Mouse (Mus musculus): ENCODE measurements around the gene Pepd.

The Pepd gene

GRCm38 (mm10) chr7:34930263-34930757 lies 18.1 kb downstream of the Pepd start:
- no peak for DNase-seq (ENCODE audit: extremely low spot score, low spot score)

- no peak for DNase-seq (ENCODE audit: extremely low spot score, low spot score)
These were observed 20.5 kb downstream of the Pepd start for GRCm38 (mm10) chr7:34932631-34933030.

GRCm38 (mm10) chr7:34933142-34933541 lies 21.0 kb downstream of the Pepd start:
- no peak for DNase-seq (ENCODE audit: extremely low spot score, low spot score)

GRCm38 (mm10) chr7:34936347-34936746 lies 24.2 kb downstream of the Pepd start:
- DNase-seq (ENCODE audit: extremely low spot score, low spot score) = no peak

DNA sequence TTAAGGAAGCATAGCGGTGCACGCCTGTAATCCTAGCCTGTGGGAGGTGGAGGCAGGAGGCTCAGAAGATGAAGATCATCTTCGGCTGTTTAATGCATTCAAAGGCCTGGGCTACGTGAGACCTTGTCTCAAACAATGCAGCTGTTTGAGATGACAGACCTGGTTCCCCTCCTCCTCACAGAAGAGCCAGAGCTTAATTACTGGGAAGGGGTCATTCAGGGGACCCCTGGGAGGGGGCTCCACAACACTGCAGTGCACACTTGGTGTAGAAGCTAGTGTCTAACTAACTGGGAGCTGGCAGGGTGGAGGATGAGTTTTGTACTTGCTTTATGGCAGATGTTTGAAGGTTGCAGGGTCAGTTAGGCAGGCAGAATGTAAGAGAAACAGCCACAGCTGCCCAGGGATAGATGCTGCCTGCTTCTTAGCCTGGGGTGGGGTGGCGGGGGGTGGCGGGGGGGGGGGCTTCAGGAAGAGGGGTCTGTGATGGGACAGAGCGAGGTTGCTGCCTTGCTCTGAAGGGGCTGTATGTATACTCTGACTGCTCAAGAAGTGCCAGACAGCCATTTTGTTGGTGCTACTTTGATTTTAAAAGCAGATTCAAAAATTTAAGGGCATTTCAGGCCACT lies 26.6 kb downstream of the Pepd start:
- peak; percentile 51 for DNase-seq (ENCODE audit: extremely low spot score, low spot score)

- DNase-seq (ENCODE audit: extremely low spot score, low spot score) = peak; percentile 70
These were observed 27.2 kb downstream of the Pepd start for GRCm38 (mm10) chr7:34939262-34939951.

GRCm38 (mm10) chr7:34939952-34940312 lies 27.8 kb downstream of the Pepd start:
- DNase-seq (ENCODE audit: extremely low spot score, low spot score) = peak; percentile 52

DNA sequence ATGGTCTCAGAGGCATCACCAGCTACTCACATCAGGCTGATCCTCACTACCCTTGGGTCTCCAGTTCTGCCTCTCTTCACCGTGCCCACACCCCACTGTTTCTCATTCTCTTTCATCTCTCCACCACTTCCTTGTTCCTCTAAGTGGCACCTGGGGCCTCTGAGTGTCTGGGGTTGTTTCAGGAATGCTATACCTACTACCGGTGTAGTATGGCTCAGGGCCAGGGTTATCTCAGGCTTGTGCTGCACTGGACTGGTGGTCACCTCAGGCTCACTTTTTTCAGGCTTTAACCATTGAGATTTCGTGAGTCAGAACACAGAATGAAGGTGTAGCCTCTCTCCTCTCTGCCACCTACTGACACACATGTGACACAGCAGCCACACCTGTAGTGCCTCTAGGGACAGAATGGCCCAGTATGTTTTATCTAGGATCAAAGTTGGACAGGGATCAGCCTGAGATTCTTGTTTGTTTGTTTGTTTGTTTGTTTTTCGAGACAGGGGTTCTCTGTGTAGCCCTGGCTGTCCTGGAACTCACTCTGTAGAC lies 31.5 kb downstream of the Pepd start:
- no peak for DNase-seq (ENCODE audit: extremely low spot score, low spot score)

- DNase-seq (ENCODE audit: extremely low spot score, low spot score) = no peak
These were observed 34.2 kb downstream of the Pepd start for GRCm38 (mm10) chr7:34946269-34946925.

DNA sequence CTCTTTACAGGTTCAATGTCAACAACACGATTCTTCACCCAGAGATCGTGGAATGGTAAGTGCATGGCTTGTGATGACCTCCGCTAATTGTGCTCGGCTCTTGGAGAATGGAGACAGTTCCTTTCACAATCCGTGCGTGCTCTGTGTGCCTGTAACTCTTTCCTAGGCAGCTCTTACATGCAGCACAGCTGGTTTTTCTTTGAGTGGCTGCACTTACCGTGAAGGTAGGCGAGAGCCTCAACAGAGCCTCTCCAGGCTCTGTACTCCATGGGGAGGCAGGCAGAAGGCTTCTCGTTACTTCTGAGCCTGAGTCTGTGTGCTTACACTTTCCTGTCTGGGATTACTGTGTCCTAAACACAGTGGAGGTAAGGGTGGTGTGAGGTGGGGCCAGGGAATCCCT lies 42.4 kb downstream of the Pepd start:
- DNase-seq (ENCODE audit: extremely low spot score, low spot score) = no peak

GRCm38 (mm10) chr7:34955295-34955694 lies 43.1 kb downstream of the Pepd start:
- DNase-seq (ENCODE audit: extremely low spot score, low spot score) = no peak

DNA sequence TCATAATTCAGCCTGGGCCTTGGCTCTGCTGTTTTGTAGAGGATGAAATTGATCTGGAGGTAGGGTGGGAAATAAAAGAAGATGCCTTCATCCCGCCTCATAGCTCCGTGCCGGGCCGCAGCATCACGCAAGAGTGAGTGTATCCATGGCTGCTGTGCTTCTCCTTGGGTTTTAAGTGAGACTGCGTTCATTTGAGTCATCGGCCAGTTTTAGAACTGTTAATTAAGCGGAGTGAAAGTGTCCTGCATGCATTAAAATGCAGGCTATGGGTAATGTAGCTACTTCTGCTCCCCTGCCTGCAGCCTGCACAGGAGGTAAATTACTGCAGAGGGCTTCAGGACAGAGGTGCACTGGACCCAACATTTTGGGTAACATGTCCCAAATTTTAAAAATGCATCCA lies 45.0 kb downstream of the Pepd start:
- DNase-seq (ENCODE audit: extremely low spot score, low spot score) = no peak

GRCm38 (mm10) chr7:34963889-34964645 lies 51.9 kb downstream of the Pepd start:
- DNase-seq (ENCODE audit: extremely low spot score, low spot score) = no peak

DNA sequence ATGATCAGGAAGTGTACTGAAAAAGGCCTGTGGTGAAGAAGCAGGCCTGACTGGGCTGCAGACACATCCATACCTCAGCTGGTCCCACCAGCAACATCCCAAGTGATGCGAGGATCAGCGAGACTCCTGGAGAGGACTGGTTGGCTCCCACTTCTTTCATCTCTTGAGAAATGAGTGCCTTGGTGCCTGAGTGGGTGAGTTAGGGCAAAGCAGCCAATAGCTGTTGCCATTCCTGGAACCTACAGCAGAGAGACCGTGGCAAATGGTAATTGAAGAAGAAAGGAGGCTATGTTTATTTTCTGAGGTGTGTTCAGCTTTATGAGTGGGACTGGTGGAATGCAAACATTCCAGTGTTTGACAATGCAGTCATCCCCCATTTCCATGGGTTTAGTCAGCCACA lies 55.2 kb downstream of the Pepd start:
- DNase-seq (ENCODE audit: extremely low spot score, low spot score) = no peak

DNA sequence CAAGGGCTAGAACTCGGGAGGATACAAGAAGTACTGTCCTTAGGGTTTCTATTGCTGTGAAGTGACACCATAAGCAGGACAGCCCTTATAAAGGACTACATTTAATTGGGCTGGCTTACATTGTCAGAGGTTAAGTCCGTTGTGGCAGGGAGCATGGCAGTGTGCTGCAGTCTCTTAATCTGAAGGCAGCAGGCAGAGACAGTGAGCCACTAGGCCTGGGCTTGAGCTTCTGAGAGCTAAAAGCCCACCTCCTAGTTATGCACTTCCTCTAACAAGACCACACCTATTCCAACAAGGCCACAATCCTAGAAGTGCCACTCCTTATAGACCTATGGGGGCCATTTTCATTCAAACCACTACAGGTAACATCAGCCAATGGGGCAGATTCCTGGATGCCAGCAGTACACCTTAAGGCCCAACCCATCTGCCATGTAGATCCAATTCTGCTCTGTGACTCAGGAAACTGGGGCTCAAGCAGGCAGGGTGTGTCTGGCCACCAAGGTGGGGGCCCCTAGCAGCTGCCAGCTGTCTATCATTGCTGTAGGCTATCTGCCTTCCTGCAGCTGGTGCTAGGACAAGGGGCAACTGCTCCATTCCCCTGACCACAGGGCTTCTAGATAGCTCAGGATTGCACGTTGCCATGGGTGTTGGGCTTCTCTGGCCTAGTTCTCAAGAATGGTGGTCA lies 56.7 kb downstream of the Pepd start:
- no peak for DNase-seq (ENCODE audit: extremely low spot score, low spot score)

GRCm38 (mm10) chr7:34971826-34972225 lies 59.6 kb downstream of the Pepd start:
- DNase-seq (ENCODE audit: extremely low spot score, low spot score) = no peak

DNA sequence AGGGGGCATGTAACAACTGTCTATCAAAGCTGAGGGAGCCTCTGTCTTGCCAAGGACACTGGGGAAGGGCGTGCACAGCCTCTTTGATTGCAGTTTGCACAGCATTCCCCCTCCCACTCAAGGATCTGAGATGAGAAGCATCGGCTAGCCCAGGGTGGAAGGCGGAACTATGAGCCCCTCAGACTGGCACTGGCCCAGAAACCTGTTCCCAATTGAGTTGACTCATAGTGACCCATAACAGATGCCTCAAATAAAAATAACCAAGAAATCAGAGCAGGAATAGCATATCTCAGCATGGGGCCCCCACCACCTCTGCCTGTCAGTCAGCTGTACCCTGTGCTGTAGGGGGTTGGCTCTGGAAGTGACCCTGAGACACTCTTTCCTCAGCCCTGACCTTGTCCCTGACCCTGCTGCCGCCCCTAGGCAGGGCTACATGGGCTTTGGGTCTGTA lies 60.8 kb downstream of the Pepd start:
- no peak for DNase-seq (ENCODE audit: extremely low spot score, low spot score)

- DNase-seq (ENCODE audit: extremely low spot score, low spot score) = no peak
These were observed 61.7 kb downstream of the Pepd start for GRCm38 (mm10) chr7:34973877-34974276.

DNA sequence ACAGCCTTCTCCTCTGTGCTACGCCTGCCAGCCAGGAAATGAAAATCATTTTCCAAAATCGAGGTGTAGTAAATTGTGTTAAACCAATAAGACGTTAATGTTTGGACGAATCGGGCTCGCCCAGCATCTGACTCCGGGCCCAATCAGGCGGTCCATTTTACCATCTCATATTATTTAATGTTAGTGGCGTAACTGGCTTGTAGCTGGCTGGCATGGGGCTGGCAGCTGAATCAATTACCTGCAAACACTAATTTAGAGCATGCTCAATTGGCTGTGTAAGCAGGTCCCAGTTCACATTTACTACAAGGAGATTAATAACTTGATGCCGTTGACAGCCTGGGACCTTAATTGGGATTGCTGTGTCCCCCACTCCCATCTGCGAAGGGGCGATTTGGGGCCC lies 63.7 kb downstream of the Pepd start:
- no peak for DNase-seq (ENCODE audit: extremely low spot score, low spot score)

GRCm38 (mm10) chr7:34977403-34977802 lies 65.2 kb downstream of the Pepd start:
- DNase-seq (ENCODE audit: extremely low spot score, low spot score) = no peak

GRCm38 (mm10) chr7:34981803-34982202 lies 69.6 kb downstream of the Pepd start:
- DNase-seq (ENCODE audit: extremely low spot score, low spot score) = no peak

Measured in neural tube, embryonic 10.5 days (tissue).